Mouse (Mus musculus) heart, adult 2 months (tissue): ENCODE data around the gene Eif4a1. TPM values are rescaled to one million over a fixed set of nuclear protein-coding genes. Genes with fewer than 3 reads are reported as not detected.
A peak's percentile ranks its signal among the peaks of the same experiment; 100 is the strongest.

Source experiments
- DNase-seq, 2 experiments: peaks; one replicate each; pipeline ENCODE4 v3.0.0; 2021
- H3K27ac ChIP-seq: fragments of 200-600 bp; 2 replicates; pipeline ENCODE4 v1.8.1; 2022
- H3K27me3 ChIP-seq: fragments of 200-500 bp; 2 replicates; pipeline ENCODE4 v1.6.1; 2012; ENCODE audit warnings: mild to moderate bottlenecking, low read length, inconsistent platforms, mixed read lengths; ENCODE audit not compliant: control insufficient read depth, insufficient read depth
- H3K36me3 ChIP-seq: fragments of 200-500 bp; 2 replicates; pipeline ENCODE4 v1.6.1; 2012; ENCODE audit warnings: low read length, inconsistent platforms; ENCODE audit not compliant: control insufficient read depth, insufficient read depth
- H3K4me1 ChIP-seq: fragments of 200-500 bp; 2 replicates; pipeline ENCODE4 v1.6.1; 2011; ENCODE audit warnings: low read length; ENCODE audit not compliant: control insufficient read depth, insufficient read depth
- H3K4me3 ChIP-seq: fragments of 200-600 bp; 2 replicates; pipeline ENCODE4 v1.8.1; 2022
- H3K79me2 ChIP-seq: fragments of 200-500 bp; replicated peaks from 2 replicates; pipeline ENCODE4 v1.6.1; 2012; ENCODE audit warnings: mild to moderate bottlenecking, inconsistent platforms, low read length, moderate library complexity, mixed read lengths; ENCODE audit not compliant: control insufficient read depth, insufficient read depth
- H3K9ac ChIP-seq: fragments of 200-500 bp; 2 replicates; pipeline ENCODE4 v1.6.1; 2012; ENCODE audit warnings: low read depth, mild to moderate bottlenecking, control low read depth, inconsistent platforms, low read length, mixed read lengths
- CTCF ChIP-seq: fragments of 200-600 bp; IDR thresholded peaks from 2 replicates; pipeline ENCODE4 v1.8.1; 2022; ENCODE audit warnings: antibody characterized with exemption, mild to moderate bottlenecking, moderate library complexity
- EP300 ChIP-seq: fragments of 200-500 bp; IDR thresholded peaks from 2 replicates; pipeline ENCODE4 v1.6.1; 2011; ENCODE audit warnings: low read depth, low read length, control low read depth; ENCODE audit not compliant: insufficient read depth
- POLR2A ChIP-seq: fragments of 200-500 bp; IDR thresholded peaks from 2 replicates; pipeline ENCODE4 v1.6.1; 2011; ENCODE audit warnings: mild to moderate bottlenecking, low read depth, low read length, control low read depth; ENCODE audit not compliant: insufficient read depth
- WGBS: fragments of 180-500 bp; shearing (Covaris S2); methylation state at CpG from one replicate; pipeline ENCODE4 v1.1.7; 2018; 5-methylcytosine and 5-hydroxymethylcytosine counted together
- intact Hi-C: fragments of 180-260 bp; cut with DNase I; formaldehyde crosslinking; loops from one replicate; pipeline ENCODE4 v1.15.1; 2025
- polyA plus RNA-seq: library from polyadenylated mRNA; depleted of rRNA; stranded (reverse); fragments of >200 nt; gene quantifications from 2 replicates; pipeline ENCODE4 v1.2.3, GENCODE M21; 2012
- total RNA-seq, 2 experiments: library from RNA; stranded (reverse); gene quantifications; 2 replicates each; pipeline ENCODE4 v1.2.3; 2021

Gene Eif4a1
- total and polyA plus RNA-seq, 3 experiments = 147 to 198 (median 173) TPM

DNA sequence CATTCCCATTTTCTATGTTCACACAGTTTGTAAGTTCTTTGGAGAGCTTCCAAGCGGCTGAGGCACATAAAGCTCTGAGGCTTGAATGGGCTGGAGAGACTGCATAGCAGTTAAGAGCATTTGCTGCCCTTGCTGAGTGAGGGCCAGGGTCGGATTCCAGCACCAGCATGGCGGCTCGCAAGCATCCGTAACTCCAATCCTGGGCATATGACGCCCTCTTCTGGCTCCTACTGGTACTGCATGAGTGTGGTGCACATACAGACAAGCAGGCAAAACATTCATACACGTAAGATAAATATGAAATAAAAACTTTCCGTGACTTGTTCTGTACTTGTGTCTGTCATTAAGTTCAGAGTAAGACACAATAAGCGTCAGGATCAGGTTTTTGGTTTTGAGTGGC is 43.3 kb upstream of the Eif4a1 start:
- Histone ChIP-seq H3K36me3 (no peaks in the 10 kb centered on the region), H3K4me1 (no peaks in the 10 kb centered on the region; the same call in 1 of the 2 replicates), H3K79me2 (no peaks in the 10 kb centered on the region), H3K9ac (no peak overlapping the region), H3K4me3 (no peak overlapping the region), H3K27me3 (no peaks in the 10 kb centered on the region), H3K27ac (no peak overlapping the region)
- DNase-seq = peak in 1 of 2 experiments; percentile 56
- 58% methylated on average over 9 of the region's 9 CpGs for WGBS
- intact Hi-C loops = loop anchor here (2.0 kb wide), 1 partner anchor 33 kb away; the partner anchor contains the start of gene Senp3
- TF ChIP-seq EP300 (no peak), POLR2A (no peak), CTCF (peak; percentile 78)

DNA sequence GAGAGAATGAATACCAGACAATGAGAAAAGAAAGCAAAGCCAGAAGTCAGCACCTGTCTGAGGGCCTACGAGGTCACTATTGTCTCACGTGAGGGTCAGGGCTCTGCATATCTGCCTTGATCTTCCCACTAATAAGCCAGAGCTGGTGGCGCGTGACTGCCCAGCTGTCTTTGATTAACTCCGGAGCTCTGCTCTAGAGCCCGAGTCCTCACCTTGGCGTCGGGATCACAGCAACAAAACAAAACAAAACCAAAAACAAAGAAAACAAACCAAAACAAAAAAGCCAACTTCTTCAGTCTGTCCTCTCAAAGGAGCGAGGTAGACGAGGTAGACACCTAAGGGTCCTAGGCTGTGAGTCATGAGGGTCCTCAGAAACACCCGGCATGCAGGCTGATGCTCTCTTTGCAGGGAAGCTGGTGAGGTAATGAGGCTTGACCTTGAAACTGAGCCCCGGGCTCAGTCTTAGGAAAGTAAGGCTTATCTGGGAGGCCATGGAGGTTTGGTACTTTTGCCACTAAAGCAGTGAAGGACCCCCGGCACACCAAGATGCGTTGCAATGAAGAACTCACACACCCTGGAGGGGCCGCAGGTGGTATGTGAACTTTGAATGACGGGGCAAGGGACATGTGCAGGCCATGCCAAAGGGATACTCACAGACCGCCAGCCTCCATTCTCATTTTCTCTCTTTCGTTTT is 42.6 kb upstream of the Eif4a1 start:
- no peaks in the 10 kb centered on the region for H3K36me3 ChIP-seq
- H3K79me2 ChIP-seq = no peaks in the 10 kb centered on the region
- H3K4me1 ChIP-seq = no peaks in the 10 kb centered on the region; the same call in 1 of the 2 replicates
- TF ChIP-seq EP300 = no peak
- TF ChIP-seq CTCF = no peak
- no peak for TF ChIP-seq POLR2A
- H3K4me3 ChIP-seq = no peak overlapping the region
- H3K9ac ChIP-seq = no peak overlapping the region
- no peaks in the 10 kb centered on the region for H3K27me3 ChIP-seq
- intact Hi-C loops = loop anchor here (2.0 kb wide), 1 partner anchor 32 kb away; the partner anchor contains the start of gene Senp3
- no peak for DNase-seq
- H3K27ac ChIP-seq = no peak overlapping the region
- WGBS = 75% methylated on average over 18 of the region's 18 CpGs

DNA sequence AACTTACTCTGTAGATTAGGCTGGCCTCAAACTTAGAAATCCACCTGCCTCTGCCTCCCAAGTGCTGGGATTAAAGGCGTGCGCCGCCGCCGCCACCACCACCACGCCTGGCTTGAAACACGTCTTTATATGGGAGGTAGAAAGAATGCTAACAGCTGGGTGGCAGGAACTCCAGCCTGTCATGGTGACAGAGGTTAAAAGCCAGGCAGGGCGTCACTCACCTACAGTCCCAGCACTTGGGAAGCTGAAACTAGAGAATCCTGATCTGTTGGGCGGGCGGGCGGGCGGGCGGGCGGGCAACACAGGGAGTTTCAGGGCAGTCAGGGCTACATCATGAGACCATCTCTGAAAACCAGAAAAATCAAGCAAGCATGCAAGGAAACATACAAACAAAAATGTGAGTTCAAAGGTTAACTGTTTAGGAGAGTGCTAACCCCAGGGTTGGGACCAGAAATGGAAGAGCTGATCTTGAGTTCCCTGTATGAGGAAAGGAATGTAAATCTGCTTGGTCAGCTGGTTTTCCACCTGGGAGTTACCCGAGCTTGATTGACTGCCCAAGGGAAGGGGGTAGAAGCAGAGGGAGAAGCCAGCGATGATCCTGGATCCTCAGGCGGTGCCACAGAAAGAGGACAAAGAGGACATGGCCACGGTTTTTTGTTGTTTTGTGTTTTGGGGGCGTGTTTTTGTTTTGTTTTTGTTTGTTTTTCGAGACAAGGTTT is 40.9 kb upstream of the Eif4a1 start:
- Histone ChIP-seq H3K4me1 (no peaks in the 10 kb centered on the region; the same call in 1 of the 2 replicates), H3K36me3 (no peaks in the 10 kb centered on the region), H3K79me2 (no peaks in the 10 kb centered on the region), H3K27ac (no peak overlapping the region), H3K27me3 (no peaks in the 10 kb centered on the region), H3K9ac (no peak overlapping the region), H3K4me3 (no peak overlapping the region)
- intact Hi-C loops = no loop called here
- TF ChIP-seq POLR2A (no peak), CTCF (no peak), EP300 (no peak)
- DNase-seq = no peak
- WGBS = 88% methylated on average over 20 of the region's 20 CpGs

DNA sequence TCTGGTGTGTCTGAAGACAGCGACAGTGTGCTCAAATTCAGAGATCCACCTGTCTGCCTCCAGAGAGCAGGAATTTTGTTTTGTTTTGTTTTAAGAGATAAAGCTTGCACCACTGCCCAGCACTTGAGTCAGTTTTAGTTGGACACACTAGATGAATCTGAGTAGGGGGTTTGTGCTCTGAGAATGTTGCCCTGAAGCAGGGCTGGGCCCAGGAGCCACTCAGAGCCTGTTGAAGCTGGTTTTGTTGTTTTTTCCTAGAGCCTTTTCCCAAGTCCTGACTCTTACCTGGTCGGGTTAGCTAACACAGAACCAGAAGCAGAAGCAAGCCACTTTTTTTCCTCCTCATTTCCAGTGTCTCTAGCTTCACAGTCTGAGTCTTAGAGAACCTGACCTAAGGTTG is 38.9 kb upstream of the Eif4a1 start:
- Histone ChIP-seq H3K4me1 (peaks cover 4% of the 10 kb centered on the region), H3K27me3 (no peaks in the 10 kb centered on the region), H3K9ac (no peak overlapping the region), H3K79me2 (no peaks in the 10 kb centered on the region), H3K36me3 (no peaks in the 10 kb centered on the region), H3K4me3 (no peak overlapping the region), H3K27ac (no peak overlapping the region)
- WGBS = 76% methylated on average over 2 of the region's 2 CpGs
- no peak for DNase-seq
- intact Hi-C loops = no loop called here
- TF ChIP-seq CTCF = no peak
- no peak for TF ChIP-seq POLR2A
- no peak for TF ChIP-seq EP300

DNA sequence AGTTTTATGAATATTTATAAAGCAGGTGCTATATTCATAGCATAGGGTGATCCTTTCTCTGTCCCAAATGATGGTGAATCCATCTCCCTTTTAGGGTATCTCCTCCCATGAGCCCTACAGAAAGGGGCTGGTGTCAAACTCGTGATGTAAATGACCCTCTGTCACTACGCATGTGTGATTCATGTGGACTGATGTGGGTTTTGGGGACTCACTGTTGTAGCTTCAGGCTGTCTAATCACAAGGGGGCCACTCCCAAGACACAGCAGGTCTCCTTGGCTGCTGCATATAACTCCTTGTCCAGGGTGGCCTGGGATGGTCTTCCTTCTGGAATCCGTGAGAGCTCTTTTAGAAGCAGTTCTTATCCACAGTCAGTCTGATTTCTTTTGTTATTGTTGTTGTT is 38.2 kb upstream of the Eif4a1 start:
- no peaks in the 10 kb centered on the region for H3K27me3 ChIP-seq

More for the DNA sequence above, 38.2 kb upstream of the Eif4a1 start:
- H3K9ac ChIP-seq = no peak overlapping the region
- no peaks in the 10 kb centered on the region for H3K79me2 ChIP-seq
- no peak for TF ChIP-seq POLR2A
- no peak for TF ChIP-seq EP300
- TF ChIP-seq CTCF = no peak
- no peak overlapping the region for H3K27ac ChIP-seq
- no peak overlapping the region for H3K4me3 ChIP-seq
- no peak for DNase-seq
- H3K36me3 ChIP-seq = no peaks in the 10 kb centered on the region
- WGBS = 88% methylated on average over 3 of the region's 3 CpGs
- H3K4me1 ChIP-seq = peaks cover 4% of the 10 kb centered on the region
- intact Hi-C loops = no loop called here
